Mouse (Mus musculus): ENCODE measurements around the gene Adam10.

The Adam10 gene

GRCm38 (mm10) chr9:70678682-70679131, at the start of gene Adam10:
TSS of gene Adam10 (plus strand) at chr9:70678997.
- peak; percentile 96 for DNase-seq (ENCODE audit: low read depth, low spot score)

- no peak for DNase-seq (ENCODE audit: low read depth, low spot score)
Measured at GRCm38 (mm10) chr9:70629711-70630110, 49.1 kb upstream of the Adam10 start.

DNA sequence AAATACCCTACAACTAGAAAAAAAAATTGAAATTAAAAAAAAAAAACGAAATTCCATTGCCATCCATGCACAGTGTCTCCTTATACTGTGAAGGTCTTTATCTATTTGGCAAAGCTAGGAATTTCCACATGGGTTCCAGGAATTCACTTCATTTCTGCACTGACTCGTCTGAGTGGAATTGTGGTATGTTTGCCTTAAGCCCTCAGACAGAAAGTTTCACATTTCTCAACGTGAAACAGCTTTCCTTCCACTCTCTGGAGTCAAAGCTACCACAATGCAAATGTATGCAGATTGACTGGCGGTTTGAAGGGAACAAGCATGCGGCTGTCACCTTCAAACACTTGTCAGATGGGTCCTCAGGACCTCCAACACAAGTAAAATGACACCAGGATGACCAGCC, 47.1 kb upstream of the Adam10 start:
- DNase-seq (ENCODE audit: low read depth, low spot score) = peak; percentile 67

DNA sequence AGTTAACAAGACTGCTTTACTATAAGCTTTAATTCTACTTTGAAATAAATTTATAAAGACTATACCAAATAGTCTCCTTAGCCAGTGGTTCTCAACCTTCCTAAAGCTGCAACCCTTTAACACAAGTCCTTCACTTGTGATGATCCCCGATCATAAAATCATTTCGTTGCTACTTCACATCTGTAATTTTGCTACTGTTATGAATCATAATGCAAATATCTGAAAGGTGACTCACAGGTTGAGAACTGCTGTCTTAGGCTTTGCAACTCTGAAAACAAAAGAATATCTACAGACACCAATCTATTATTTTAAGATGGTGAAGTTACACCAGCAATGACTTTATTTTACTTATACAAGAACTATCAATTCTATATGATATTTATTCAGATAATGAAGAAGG, 42.0 kb upstream of the Adam10 start:
- peak; percentile 64 for DNase-seq (ENCODE audit: low read depth, low spot score)

DNA sequence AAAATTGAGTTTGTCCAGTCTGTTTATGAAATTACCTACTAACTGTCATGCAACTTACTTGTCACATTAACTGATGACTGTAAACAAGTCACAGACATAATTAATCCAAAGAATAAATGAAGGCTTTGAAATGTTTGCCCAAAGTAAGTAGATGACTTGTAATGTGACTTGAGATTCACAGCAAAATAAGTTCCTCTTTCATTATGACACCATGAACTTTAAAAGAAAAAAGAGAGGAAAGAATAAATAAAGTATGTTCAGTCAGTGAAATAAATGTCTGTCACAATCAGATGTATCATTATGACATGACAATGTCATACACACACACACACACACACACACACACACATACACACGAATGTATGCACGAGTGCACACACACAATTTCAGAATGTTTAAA, 28.5 kb upstream of the Adam10 start:
- DNase-seq (ENCODE audit: low read depth, low spot score) = no peak

DNA sequence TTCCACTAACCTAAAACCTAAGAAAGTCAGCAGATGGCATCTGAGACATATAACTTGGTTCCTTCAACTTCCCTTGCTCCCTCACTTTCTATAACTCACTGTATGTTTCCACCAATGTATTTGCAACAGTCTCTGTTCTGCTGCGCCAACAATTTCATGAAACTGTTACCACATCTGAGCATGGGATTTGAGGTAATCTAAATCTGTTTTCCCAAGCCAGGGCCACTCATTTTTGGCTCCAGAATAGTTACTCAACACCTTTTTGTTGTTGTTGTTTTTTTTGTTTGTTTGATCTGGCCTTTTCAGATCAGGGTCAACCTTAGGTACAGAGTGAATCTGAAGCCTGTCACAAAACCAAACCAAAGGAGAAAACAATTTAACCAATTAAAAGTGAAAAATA, 27.8 kb upstream of the Adam10 start:
- DNase-seq (ENCODE audit: low read depth, low spot score) = no peak

- DNase-seq (ENCODE audit: low read depth, low spot score) = no peak
Measured at GRCm38 (mm10) chr9:70652221-70652620, 26.6 kb upstream of the Adam10 start.

DNA sequence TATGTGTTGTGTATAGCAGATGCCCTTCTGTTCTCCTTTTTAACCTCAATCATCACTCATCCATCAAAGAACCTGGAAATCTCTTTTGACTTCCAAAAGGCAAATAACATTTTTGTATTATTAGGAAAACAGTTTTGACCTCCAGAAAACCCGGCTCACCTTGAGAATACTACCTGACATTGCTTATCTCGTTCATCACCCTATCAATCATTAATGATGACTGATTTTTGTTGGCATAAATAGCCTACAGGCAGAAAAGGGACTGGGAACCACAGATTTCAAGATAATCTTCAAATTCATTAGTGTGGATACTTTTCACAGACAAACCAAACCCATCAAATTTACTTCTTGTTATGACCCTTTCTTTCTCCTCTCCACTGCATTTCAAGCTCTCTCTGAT, 24.9 kb upstream of the Adam10 start:
- no peak for DNase-seq (ENCODE audit: low read depth, low spot score)

DNA sequence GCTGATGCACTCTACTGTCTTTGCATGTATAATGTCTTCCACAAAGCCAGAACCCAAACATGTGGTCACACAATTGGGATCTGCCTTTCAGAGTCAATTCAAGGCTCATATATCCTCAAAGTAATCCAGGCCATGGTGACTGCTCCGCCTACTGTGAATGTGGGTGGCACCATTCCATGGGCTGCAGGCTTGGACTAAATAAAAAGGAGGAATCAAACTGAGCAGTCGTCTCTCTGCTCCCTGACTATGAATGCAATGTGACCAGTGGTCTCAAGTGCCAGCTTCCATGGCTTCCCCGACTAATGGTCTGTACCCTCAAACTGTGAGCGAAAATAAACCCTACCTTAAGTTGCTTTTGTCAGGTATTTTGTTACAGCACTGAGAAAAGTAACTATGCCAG, 24.3 kb upstream of the Adam10 start:
- DNase-seq (ENCODE audit: low read depth, low spot score) = no peak

DNA sequence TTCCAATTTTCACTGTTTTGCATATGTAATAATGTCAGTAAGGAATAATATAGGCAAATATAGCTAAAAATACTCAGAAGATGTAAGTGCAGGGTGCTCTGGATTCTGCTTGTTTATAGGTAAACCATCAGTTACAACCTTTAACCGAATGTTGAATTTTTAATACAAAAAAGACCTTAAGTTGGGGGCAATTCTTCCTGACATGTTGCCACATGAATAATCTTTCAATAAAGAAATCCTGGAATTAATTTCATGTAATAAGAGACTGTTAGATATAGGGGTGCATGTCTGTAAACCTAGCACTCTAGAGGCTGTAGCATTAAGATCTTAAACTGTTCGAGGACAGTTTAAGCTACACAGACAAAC, 23.1 kb upstream of the Adam10 start:
- DNase-seq (ENCODE audit: low read depth, low spot score) = no peak

DNA sequence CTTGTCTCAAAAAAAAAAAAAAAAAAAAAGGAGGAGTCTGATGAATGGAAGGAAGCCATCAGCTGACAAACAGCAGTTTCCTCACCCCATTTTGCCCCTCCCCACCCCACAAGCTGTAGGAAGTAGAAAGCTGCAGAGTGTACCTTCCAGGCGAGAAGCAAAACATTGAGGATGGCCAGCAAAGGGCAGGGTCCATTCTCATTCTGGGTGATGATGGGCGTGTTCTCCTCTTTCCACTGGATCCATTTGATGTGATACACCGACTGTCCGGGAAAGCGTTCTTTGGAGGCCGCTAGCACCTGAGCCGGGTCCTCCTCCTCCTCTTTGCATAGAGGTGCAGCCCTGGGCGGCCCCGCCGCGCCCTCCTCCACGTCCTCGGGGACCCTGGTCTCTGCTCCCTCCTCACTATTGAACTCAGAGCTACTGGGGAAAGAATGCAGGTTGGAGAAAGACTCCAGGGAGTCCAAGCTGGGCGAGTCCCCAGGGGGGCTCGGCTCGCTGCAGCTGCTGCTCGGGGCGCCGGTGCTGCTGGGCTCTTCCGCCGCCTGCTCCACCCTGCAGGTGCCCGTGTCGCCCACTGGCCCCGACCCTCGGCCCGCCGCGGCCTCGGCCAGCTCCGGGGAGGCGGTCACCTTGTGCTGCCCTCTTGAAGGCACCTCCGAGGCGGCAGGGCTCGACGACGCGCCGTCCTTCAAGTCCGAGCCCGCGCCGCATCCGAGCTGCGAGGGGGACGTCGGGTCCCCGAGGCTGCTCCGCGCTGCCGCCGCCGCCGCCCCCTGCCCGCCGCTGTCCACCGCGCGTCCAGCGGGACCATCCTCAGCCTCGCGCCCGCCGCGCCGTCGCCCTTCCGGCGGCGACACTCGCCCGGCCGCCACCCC, 22.4 kb upstream of the Adam10 start, which contains the start of gene Gm10642:
TSS of gene Gm10642 (plus strand) at position 122 of the 878 bp plus-strand sequence.
- peak; percentile 77 for DNase-seq (ENCODE audit: low read depth, low spot score)

DNA sequence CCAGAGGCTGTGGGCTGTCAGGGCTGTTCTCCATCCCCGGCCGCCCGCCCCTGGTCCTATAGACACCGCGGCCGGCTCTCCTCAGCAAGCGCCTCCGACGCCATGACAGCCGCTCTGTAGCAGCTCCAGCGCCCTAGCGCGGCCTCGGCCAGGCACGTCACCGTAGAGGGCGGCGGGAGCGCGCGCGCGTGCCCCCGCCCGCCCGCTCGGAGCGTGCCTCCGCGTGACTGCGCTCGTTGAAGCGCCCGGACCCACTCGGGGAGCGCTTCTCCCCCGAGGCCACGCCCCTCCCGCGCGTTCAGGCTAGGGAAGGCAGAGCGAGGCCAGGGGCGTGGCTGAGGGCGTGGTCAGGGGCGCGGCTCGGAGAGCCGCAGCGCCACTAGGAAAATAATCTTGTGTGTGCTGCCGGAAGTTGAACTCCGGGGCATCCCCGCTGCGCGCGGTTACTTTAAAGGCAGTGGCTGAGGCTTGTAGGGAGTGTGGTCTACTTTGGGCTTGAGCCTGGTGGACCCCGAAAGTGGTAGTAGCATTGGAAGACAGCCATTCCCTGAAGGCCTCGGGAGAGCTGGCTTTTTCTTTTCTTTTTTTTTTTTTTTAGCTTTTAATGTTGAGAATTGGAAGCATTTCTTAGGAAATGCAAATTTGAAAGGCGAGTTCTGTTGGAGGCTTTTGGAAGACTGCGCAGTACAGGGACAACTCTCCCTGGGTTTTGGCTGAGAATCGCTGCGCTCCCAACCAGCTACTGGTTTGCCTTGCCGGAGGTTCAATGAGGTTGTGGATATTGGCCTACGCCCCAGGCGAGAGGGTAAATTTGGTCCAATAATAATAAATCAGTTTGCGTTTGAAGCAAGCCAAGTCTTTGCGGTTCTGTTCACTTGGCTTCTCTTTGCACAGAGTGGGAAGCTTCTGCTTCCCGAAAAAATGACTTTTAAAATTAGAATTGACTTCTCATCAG, 21.5 kb upstream of the Adam10 start, which contains the start of gene Mindy2:
TSS of gene Mindy2 (minus strand) at position 162 of the 955 bp plus-strand sequence.
- DNase-seq (ENCODE audit: low read depth, low spot score) = peak; percentile 92

DNA sequence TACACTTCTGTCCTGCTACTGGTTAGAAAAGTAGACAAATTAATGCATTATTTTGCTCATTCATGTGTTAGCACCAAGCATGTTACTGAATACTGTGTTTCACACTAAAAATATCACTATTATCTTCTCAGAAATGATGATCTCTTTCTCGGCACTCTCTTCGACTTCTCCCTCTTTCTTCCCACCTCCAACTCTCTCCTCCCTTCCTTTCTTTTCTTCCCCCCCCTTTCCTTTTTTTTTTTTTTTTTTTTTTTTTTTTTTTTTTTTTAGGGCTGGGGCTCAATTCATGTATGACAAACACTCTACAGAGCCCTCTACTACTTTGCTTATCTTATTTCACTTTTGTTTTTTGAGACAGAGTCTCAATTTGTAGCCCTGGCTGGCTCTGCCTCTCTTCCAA, 20.5 kb upstream of the Adam10 start:
- no peak for DNase-seq (ENCODE audit: low read depth, low spot score)

DNA sequence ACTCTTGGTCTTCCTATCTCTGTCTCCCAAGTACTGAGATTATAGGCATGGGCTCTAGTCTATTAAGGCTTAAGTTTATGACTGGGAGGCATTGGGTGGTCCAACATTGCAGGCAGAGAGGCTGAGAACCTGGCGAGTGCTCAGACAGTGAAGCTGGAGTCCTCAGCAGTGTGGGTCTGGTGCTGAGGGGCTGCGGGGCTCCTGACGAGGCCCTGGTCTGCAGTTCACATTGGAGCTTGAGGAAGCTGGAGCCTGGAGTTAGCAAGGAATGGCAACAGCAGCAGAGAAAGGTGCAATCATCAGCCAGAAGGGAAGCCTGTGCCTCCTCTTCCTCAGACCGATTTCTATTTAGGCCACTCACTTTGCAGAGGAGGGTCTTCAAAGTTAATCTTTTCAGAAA, 13.9 kb upstream of the Adam10 start:
- no peak for DNase-seq (ENCODE audit: low read depth, low spot score)

DNA sequence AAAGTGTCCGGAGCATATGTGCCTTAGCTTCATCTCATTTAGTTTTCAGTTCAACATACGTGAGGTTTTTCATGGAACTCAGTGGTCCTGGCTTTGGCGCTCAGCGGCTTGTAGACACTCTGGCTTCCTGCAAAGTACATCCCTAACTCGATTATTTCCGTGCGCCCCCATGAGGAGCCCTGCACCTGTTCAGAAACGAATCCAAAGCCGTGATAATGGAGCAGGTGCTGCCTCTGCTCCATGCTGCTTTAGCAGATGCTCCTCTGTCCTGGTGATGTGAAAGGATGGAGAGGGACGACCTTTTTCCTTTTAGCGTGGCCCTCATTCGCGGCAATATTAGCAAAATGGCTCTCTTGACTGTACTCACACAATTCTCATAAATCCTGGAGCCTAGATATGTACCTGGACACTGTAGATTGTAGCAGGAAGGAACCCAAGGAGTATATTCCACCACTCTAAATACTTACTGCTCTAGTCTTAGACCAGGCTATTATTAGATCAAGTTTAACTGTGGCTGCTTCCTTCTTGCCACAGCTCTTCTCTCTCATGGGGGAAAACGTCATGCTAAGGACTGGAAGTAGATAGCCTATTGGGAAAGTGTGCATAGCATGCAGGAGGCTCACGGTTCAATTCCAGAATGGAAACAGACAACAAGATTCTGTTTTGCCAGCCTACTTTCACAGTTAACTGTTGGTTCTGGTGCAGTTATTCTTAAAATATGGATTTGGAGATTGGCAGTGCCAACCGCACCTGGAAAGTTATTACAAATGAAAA, 13.2 kb upstream of the Adam10 start:
- no peak for DNase-seq (ENCODE audit: low read depth, low spot score)

DNA sequence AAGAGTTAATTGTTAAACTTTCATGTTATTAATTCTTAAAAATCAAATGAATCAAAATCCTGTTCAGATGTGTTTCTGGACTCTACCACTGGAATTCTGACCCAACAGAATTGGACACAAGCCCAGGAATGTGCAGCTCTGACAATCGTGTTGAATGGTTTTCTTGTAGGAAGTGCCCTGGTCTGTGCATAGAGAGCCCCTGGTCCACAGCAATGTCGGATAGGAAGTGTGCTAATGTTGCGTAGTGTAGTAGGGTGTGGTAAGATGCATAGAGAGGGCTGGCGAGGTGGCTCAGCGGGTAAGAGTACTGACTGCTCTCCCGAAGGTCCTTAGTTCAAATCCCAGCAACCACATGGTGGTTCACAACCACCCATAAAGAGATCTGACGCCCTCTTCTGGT, 12.0 kb upstream of the Adam10 start:
- peak; percentile 76 for DNase-seq (ENCODE audit: low read depth, low spot score)

DNA sequence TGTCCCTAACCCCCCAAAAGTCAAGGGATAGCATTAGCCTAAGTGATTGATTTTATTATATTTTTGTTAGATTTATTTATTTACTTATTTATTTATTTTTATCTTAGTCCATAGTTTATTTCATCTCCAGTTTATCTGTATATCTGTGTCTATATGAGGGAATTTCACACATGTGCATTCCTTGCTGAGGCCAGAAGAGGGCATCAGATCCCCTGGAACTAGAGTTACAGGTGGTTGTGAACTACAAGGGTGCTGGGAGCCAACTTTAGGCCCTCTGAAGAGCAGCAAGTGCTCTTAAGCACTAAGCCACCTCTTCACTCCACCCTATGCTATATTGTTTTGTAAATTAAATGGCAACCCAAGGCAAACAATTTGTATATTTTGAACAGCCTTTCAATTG, 10.7 kb upstream of the Adam10 start:
- DNase-seq (ENCODE audit: low read depth, low spot score) = no peak

DNA sequence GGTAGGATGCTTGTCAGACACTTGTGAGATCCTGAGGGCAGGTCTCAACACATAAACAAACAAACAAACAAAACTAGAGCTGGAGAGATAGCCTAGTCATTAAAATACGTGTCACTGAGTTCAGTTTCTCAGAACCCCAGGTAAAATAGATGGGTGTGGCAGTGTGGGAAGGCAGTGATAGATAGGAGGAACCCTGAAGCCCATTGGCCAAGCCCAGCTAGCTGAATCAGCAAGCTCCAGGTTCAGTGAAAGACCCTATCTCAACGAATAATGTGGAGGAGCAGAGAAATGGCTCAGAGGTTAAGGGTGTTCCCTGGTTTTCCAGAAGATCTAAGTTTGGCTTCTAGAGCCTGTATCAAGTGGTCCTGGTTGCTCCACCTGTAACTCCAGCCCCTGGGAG, 9.6 kb upstream of the Adam10 start:
- DNase-seq (ENCODE audit: low read depth, low spot score) = no peak

DNA sequence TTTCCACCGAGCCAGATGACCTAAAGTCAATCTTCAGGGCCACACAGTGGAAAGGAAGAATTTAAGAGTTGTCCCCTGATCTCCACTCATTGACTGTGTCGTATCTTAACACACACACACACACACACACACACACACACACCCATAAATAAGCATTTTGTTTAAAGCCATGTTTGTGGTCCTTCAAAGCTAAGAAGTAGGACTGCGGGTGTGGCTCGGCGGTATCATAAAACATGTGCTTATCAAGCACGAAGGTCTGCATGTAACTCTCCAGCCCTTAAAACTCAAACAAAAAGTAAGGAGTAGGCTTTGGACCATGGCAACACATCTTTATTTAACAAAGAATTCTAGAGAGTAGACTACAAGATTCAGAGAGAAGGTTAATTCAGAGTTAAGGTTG, 8.4 kb upstream of the Adam10 start:
- no peak for DNase-seq (ENCODE audit: low read depth, low spot score)

DNA sequence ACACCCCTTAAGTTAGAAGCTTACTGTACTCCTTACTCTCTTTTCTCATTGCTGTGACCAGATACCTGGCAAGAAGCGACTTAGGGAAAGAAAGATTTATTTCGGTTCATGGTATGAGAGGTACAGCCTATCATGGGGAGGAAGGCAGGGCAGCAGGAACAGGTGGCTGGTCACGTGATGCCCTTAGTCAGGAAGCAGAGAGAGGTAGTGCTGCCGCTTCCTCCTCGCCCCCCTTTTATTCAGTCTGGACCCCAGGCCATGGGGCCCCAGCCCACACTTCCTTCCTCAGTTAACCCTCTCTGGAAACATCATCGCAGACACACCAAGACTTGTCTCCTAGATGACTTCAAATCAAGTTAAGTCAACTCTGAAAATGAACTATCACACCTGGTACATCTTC, 7.5 kb upstream of the Adam10 start:
- no peak for DNase-seq (ENCODE audit: low read depth, low spot score)

DNA sequence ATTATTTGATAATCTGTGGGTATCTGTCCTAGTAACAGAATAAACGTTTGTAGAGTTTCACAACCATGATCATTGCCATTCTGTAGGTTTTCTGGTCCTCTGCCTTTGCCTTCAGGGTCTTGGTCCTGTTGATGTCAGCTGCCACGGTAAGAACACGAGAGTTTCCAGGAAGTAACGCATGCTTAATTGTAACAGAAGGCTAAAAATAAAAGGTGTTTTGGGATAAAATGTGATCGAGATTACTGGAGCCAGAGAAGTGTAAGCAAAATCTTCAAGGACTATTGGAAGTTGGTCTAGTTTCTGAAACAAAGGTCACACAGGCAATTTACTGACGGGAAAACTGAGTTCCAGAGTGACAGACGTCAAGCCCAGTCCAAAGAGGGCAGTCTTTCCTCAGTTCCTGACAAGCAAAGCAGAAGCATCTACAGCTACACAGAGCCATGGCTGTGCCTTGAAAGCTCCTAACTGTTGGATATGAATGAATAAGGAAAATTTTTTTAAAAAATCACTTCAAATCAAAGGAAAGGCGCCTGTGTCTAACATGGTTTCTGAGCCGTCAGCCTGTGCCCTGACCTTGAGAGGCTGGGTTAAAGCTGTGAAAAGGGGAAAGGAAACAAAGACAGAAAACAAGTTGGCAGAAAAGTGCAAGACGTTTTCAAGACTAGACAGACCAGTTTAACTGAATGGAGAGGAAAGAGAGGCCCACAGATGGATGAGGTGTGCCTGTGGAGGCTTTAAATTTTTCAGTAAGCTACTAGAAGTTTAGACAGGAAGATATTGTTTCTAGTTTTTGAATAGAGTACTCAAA, 6.8 kb upstream of the Adam10 start:
- no peak for DNase-seq (ENCODE audit: low read depth, low spot score)
